Mouse (Mus musculus) activated CD4-positive, CD25-positive, alpha-beta regulatory T cell (primary cell): Measurements from ENCODE around the gene Bbs1. TPM values are rescaled to one million over a fixed set of nuclear protein-coding genes. Genes with fewer than 3 reads are reported as not detected.

Experiments used
- polyA plus RNA-seq, 2 experiments: library from polyadenylated mRNA; unstranded; fragments of 100-300 nt; shearing (Covaris generic); gene quantifications; one replicate each; pipeline ENCODE4 v1.2.1; 2017

Gene Bbs1
- polyA plus RNA-seq, result under 1 TPM; 0.44 to 0.49 TPM

DNA sequence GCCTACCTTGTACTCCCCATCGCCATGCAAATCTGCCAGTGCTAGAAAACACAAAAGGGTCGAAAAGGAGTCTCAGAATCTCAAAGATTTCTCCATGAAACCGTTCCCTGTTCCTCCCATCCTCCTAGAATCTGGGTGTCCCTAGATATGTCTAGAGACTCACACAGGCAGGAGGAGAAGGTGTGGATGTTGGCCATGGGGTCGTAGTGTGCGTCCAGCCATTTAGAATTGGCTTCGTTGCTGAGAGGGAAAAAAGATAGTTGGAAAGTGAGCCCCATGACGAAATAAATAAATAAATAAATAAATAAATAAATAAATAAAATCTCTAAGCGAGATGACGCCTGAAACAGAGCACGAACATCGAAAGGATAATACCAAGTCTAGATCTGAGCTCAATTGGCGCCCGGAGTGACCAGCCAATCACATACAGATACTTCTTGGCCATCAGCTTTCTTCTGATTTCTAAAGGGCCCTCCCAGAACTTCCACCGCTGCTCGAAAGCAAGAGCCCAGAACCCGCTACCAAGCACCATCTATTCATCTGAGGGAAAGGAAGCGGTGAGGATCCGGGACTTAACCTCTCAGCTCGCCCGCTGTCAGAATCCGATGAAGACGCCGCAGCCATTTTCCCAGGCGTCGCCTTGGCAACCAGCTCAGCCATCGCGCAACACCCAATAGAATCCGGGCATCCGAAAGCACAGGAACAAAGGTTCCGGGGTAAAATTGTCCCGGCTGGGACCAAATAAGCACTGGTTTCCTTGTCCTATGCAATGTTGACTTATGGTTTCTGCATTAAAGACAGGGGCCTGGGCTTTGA lies at the start of gene Bbs1:
TSS of gene Bbs1 (minus strand) at position 650 of the 816 bp plus-strand sequence.

DNA sequence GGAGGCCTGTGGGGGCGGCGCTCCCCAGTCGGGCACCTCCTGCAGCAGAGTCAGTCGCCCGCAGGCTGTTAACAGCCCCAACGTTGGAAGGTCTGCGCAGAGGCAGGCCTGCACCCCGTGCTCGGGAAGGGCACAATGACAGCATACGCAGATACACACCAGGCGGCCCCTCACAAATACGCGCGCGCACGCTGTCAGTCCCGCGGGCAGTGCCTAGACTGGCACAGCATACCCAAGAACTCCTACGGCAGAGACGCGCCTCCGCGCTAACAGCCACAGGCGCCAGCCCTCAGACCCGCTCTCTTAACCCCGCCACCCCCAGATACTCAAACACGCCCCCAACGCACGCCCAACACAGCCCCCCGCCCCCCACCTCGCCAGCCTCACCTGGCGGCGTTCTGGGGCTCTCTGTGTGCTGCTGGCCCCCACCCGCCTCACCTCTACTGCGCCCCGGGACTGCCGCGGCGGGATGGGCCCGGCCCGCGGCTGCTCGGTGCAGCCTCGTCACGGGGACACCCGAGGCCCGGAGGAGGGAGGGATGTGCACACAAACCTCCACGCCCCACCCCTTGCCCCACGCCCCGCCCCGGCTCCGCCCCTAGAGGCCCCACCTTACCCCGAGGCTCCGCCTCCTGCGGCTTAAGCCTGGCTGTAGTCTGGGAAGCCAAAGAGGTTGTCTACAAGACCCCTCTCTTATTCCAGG lies 36.3 kb upstream of the Bbs1 start, which contains the start of gene Peli3:
TSS of gene Peli3 (minus strand) at position 577 of the 702 bp plus-strand sequence.

DNA sequence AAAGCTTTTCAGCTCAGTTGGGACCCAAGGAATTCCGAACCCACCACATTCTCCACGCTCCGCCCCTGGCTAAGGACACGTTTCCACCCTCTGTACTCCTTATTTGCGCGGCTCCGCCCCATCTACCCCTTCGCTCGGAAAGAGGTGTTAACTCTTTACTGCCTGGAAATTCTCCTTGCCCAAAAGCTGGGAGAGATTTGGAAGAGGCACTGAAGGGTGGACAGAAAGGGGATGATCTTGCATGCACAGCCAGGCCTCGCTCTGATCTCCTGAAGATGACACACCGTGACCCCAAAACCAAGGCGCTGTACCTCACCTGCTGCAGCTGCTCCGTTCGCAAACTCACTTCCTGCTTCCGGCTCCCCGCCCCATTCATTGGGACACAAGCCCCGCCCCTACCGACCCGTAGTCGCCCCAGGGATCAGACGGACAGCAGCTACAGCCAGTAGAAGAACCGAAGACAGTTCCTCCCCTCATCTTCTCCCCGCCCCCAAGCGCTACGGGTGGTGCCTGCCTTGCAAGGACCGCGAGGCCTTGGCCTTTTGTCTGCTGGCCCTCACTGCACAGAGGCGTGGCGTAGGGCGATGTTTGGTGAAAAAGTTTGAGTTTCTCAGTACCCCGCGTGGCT lies 21.6 kb upstream of the Bbs1 start, which contains the start of gene Dpp3:
TSS of gene Dpp3 (minus strand) at position 384 of the 628 bp plus-strand sequence.

DNA sequence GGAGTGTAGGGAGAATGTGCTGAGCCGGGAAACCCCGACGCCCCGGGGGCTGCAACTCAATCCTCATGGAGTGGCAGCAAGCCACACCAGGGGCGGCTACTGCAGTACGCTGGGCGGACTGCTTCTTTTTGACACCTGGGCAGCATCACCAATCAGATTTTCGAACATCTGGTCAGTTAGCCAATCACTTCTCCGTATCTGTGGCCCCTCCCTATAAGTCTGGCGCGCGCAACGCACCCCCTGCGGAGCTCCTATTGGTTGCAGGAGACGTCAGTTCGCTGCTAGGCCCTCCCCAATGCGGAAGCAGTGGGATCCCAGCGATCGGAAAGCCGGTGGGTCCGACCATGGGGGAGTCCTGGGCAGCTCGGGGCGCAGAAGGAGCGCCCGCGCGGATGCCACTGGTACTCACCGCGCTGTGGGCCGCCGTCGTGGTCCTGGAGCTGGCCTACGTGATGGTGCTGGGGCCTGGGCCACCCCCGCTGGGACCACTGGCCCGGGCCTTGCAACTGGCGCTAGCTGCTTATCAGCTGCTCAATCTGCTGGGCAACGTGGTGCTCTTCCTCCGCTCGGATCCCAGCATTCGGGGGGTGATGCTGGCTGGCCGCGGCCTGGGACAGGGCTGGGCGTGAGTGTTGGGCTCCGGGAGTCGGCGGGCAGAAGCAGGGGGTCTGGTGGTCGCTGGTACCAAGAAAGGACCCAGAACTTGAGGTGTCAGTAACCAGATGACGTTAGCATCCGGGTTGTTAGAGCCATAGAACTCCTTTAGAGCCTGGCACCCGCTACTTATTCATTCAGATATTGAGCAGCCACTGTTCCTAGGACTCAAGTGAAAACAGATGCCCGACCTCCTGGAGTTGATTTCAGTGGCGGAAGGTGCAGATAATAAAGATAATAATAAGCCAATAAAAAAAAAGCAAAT lies 27.8 kb downstream of the Bbs1 start, which contains the start of gene Zdhhc24:
TSS of gene Zdhhc24 (plus strand) at position 264 of the 919 bp plus-strand sequence.

DNA sequence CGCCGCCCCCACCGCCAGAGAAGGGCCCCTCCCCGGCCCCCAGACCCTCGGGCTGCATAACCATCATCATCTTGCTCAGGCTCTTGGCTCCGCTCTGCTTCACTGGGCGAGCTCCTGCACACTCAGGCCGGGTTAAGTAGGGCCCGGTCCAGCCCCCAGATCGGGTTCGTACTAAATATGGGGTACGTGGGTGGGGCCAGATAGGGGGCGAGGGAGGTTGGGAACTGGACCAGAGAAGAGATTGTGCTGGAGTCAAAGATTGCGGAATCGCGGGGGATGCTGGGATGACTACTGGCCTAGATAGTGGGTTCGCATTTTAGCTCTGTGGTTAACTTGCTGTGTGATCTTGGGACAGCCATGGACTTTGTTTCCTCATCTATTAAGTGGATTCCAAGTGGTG lies 28.6 kb downstream of the Bbs1 start, which contains the start of gene Actn3:
TSS of gene Actn3 (minus strand) at position 125 of the 400 bp plus-strand sequence.

DNA sequence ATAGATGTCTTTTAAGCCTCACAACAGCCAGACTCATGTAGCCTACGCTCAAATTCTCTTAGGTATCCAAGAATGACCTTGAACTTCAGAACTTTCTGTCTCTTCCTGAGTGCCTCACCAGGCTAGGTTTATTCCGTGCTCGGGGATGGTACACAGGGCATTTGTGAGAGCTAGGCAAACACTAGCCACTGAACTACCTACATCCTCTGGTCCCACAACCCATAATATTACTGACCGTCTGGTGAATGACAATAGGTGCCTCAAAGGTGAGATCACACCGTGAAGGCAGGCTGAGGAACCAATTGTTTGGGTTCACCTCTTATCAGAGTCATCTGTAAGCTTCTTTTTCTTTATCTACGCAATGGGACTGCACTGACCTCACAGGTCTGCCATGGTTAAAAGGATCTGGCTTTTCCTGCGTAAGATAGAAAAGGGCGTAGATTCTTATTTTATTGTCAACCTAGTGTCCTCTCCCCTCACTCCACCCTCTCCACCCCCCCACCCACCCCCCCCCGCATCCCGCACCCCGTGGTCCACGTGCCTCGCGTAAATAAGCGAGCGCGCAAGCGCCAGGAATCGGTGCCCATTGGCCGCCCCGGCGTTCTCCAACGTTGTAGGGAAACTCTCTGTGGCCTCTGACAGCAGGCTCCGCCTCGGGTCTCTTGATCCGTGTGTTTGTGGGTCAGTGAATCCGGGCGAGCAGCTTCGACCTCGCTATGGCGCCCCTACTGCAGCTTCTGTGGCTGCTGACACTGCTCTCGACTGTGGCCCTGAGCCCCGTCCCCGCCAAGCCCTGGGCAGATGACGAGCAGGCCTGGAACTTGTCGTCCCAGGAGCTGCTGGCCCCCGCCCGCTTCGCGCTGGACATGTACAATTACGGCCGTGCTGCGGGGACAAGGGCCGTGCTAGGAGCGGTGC lies 51.6 kb downstream of the Bbs1 start, which contains the start of gene Ctsf:
TSS of gene Ctsf (plus strand) at position 579 of the 918 bp plus-strand sequence.

DNA sequence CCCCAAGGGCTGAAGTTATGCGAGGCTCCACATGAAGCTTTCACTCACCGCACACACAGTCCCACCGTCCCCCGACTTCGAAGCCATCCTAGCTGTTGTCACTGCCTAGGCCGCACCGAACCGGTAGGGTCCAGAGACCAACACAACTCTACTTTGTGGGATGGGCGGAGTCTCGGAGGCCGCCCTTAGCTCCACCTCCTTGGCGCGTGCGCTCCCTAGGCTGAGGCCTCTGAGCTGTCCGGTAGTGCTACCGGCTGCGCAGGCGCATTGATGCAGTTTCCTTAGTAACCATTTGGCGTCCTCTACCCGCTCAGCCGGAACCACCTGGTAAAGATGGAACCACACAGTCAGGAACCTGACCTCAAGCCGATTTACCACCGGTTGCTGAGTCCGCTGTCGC lies 67.3 kb downstream of the Bbs1 start, which contains the start of the genes Ccs and Ccdc87:
TSS of gene Ccs (minus strand) at position 184 of the 400 bp plus-strand sequence.
TSS of gene Ccdc87 (plus strand) at position 218 of the 400 bp plus-strand sequence.

Other genes with a start within 250 kb of the Bbs1 start
- gene Gm960, start 208.0 kb downstream of the Bbs1 start, polyA plus RNA-seq, result under 1 TPM in 1 of 2 experiments, not detected in 1; 0.74 TPM
- gene Sptbn2, start 195.5 kb downstream of the Bbs1 start, polyA plus RNA-seq, result under 1 TPM; 0.18 to 0.80 TPM
- 10 to 100 TPM; 35.8 TPM for gene Rbm4b, start 150.1 kb downstream of the Bbs1 start, polyA plus RNA-seq
- 10 to 100 TPM; 47.2 to 53.7 TPM for gene Rbm4, start 112.7 kb downstream of the Bbs1 start, polyA plus RNA-seq
- 10 to 100 TPM; 24.6 to 37.9 TPM for gene Gm21992, start 95.0 kb downstream of the Bbs1 start, polyA plus RNA-seq
- 10 to 100 TPM; 37.0 to 61.2 TPM for gene Rbm14, start 95.0 kb downstream of the Bbs1 start, polyA plus RNA-seq
- 100 to 1,000 TPM; 132 to 164 TPM for gene Ccs, start 67.3 kb downstream of the Bbs1 start, polyA plus RNA-seq
- gene Ccdc87, start 67.3 kb downstream of the Bbs1 start, polyA plus RNA-seq, result under 1 TPM; 0.05 to 0.41 TPM
- 1 to 10 TPM; 3.3 to 6.6 TPM for gene Ctsf, start 51.5 kb downstream of the Bbs1 start, polyA plus RNA-seq
- under 1 TPM; 0.06 to 0.35 TPM for gene Actn3, start 28.7 kb downstream of the Bbs1 start, polyA plus RNA-seq
- gene Zdhhc24, start 28.0 kb downstream of the Bbs1 start, polyA plus RNA-seq, result 10 to 100 TPM in 1 of 2 experiments, 1 to 10 TPM in 1; 6.8 to 12.0 TPM
- gene Dpp3, start 21.7 kb upstream of the Bbs1 start, polyA plus RNA-seq, result 100 to 1,000 TPM in 1 of 2 experiments, 10 to 100 TPM in 1; 85.9 to 129 TPM
- gene Peli3, start 36.5 kb upstream of the Bbs1 start, polyA plus RNA-seq, result under 1 TPM; 0.35 to 0.90 TPM
- gene Mrpl11, start 55.5 kb upstream of the Bbs1 start, polyA plus RNA-seq, result 10 to 100 TPM; 51.3 to 68.1 TPM
- gene Npas4, start 83.7 kb upstream of the Bbs1 start, polyA plus RNA-seq, result under 1 TPM in 1 of 2 experiments, not detected in 1; 0.85 TPM
- gene Slc29a2, start 117.2 kb upstream of the Bbs1 start, polyA plus RNA-seq, result 1 to 10 TPM; 1.7 to 2.1 TPM
- gene B4gat1, start 132.2 kb upstream of the Bbs1 start, polyA plus RNA-seq, result 10 to 100 TPM; 12.0 to 16.9 TPM
- under 1 TPM; 0.57 to 0.63 TPM for gene AC124502.3, start 132.3 kb upstream of the Bbs1 start, polyA plus RNA-seq
- 10 to 100 TPM; 79.6 to 86.4 TPM for gene Brms1, start 134.7 kb upstream of the Bbs1 start, polyA plus RNA-seq
- not detected for gene Rin1, start 143.9 kb upstream of the Bbs1 start, polyA plus RNA-seq
- gene Cd248, start 161.4 kb upstream of the Bbs1 start, polyA plus RNA-seq, result under 1 TPM in 1 of 2 experiments, not detected in 1; 0.26 TPM
- under 1 TPM in 1 of 2 experiments, not detected in 1; 0.29 TPM for gene Tmem151a, start 178.9 kb upstream of the Bbs1 start, polyA plus RNA-seq
- gene Yif1a, start 181.9 kb upstream of the Bbs1 start, polyA plus RNA-seq, result 10 to 100 TPM; 48.8 to 50.8 TPM
- gene Cnih2, start 191.9 kb upstream of the Bbs1 start, polyA plus RNA-seq, result 1 to 10 TPM; 2.0 to 5.3 TPM
- 100 to 1,000 TPM; 225 to 243 TPM for gene Rab1b, start 200.4 kb upstream of the Bbs1 start, polyA plus RNA-seq
- gene Klc2, start 211.9 kb upstream of the Bbs1 start, polyA plus RNA-seq, result 1 to 10 TPM; 2.6 to 4.1 TPM